Mouse (Mus musculus): ENCODE measurements at regions not wholly inside any gene's neighbourhood (a gene's known extent, or its start where the extent isn't known, plus 50 kb on each side); places are given as distances from the start of the nearest gene placed in this dataset.
"Not testable (repeated sequence)": the region's sequence is repeated elsewhere in the genome, so short reads cannot be mapped to it uniquely, and the experiment has no call there.

DNA sequence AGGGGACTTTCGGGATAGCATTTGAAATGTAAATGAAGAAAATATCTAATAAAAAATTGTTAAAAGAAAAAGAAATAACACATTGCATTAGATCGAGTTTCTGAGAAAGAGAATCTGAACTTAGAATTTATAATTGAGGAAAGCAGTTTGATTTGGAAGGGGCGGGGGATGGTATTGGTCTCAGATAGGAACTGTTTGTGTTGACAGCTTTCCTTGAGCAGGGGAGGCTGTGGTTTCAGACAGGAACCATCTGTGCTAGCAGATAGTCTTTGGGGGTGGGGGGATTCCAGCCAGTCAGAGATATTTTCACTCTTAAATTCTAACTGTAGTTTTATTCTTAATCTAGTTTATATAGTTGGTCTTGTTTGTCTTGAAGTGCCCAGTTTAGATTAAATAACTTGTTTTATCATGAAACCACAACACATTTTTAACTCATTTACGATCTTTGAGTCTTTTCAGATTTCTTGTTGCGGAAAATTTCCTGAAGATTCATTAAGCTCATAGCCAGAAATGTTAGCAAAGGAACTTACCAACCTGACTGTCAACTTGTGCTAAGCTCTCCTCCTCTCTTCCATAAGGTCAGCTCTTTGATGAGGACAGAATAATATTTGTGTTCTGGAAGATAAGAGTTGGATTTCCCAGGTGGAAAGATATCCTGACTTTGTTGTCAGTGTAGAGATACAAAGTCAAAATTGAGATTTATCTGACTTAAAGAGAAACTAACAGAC, 846.2 kb downstream of the Dad1 start:
- not testable (repeated sequence) for ATAC-seq (ENCODE audit: insufficient number of reproducible peaks, low FRiP score, low TSS enrichment, low read depth); H3K4me1 ChIP-seq; H3K27ac ChIP-seq (replicated peaks); H3K27me3 ChIP-seq; H3K4me3 ChIP-seq (replicated peaks); H3K9ac ChIP-seq; H3K4me2 ChIP-seq (replicated peaks); H3K9me3 ChIP-seq (replicated peaks); H3K36me3 ChIP-seq
- WGBS, result 74% methylated on average over 3 of the region's 5 CpGs

DNA sequence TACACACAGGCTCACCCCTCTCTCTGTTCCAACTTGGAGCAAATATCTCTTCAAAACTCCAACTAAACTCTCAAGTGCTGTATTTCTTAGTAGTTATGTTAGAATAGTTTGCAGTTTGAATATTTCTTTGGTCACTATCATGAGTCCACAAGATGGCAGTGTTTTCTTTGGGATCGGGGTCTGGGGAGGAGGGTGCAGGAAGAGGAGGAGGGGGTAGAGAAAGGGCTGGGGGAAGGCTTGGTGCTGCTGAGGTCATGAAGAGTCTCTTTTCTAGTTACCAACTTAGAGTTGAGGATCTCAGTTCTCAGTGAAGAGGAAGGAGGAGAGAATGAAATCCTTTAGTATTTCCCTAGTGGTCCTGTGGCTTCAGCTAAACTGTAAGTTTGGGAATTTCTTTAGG, 863.6 kb downstream of the Dad1 start:
- H3K27me3 ChIP-seq; ATAC-seq (ENCODE audit: insufficient number of reproducible peaks, low FRiP score, low TSS enrichment, low read depth); H3K4me1 ChIP-seq; H3K27ac ChIP-seq (replicated peaks); H3K4me3 ChIP-seq (replicated peaks); H3K9me3 ChIP-seq (replicated peaks); H3K36me3 ChIP-seq; H3K4me2 ChIP-seq (replicated peaks); H3K9ac ChIP-seq: not testable (repeated sequence)
- no CpG with 5 or more reads among the region's 1 CpGs for WGBS

DNA sequence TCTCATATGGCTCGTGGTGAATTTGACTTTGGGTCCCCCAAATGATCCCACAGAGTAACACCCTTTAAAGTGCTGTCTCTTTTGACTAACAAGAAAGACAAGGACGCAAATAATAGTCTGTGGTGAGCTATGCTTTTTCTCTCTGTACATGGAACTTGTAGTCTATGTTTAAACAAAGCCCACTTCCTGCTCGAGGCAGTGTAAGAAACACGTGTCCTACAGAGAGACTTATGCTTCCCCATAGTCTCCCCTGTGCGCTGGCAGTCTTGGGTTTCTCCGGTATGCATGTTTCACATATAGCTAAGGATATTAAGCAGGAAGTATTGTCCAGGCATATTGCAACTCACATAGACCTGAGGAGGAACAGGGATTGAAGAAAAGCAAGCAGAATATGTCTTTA, 879.0 kb upstream of the Olfr1507 start:
- ATAC-seq (ENCODE audit: insufficient number of reproducible peaks, low FRiP score, low TSS enrichment, low read depth); H3K9me3 ChIP-seq (replicated peaks); H3K9ac ChIP-seq; H3K27me3 ChIP-seq; H3K36me3 ChIP-seq; H3K27ac ChIP-seq (replicated peaks); H3K4me1 ChIP-seq; H3K4me3 ChIP-seq (replicated peaks); H3K4me2 ChIP-seq (replicated peaks): not testable (repeated sequence)
- WGBS, result 75% methylated on average over 5 of the region's 6 CpGs

DNA sequence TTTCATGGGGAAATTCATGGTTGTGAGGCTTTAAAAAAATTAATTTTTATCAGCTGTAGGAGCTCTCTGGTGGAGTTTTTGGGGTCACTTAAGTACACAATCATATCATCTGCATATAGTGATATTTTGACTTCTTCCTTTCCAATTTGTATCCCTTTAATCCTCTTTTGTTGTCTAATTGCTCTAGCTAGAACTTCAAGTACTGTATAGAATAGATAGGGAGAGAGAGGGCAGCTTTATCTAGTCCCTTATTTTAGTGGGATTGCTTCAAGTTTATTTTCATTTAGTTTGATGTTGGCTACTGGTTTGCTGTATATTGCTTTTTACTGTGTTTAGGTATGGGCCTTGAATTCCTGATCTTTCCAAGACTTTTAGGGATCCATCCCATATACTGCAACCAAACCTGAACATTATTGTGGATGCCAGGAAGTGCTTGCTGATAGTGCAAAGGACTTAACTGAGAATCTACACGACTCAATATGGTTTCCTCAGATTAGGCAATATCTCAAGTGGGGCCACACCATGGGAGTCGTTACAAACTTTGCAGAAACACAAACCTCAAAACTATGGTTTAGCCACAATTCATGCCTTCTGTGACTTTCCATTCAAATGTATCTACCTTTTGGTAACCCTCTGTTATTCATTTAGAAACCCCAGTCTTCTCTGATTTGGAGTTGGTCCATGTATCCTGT, 878.4 kb upstream of the Olfr1507 start:
- H3K36me3 ChIP-seq; H3K27ac ChIP-seq (replicated peaks); H3K4me3 ChIP-seq (replicated peaks); H3K27me3 ChIP-seq; H3K9me3 ChIP-seq (replicated peaks); ATAC-seq (ENCODE audit: insufficient number of reproducible peaks, low FRiP score, low TSS enrichment, low read depth); H3K9ac ChIP-seq; H3K4me2 ChIP-seq (replicated peaks); H3K4me1 ChIP-seq: not testable (repeated sequence)
- WGBS, result 60% methylated on average over 1 of the region's 2 CpGs

DNA sequence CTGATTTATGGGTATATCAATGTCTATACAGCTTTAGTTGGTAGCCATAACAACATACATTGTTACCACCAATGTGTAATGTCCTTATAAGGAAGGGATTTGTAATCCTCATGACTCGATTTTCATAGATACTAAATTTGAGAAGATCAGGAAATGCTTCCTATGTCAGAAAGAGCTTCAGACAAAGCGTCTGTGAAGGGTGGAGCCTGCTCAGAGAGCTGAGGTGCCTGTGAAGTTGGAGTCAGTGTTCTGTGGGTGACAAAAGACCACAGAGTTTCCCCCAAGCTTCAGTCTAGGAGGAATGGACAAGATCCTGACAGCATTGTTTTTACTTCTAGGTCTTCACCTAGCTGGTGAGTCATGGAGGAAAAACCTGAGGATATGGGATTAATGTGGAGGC, 874.2 kb upstream of the Olfr1507 start:
- Histone ChIP-seq H3K4me2 (replicated peaks) (no peak overlapping the region), H3K9ac (no peak overlapping the region), H3K36me3 (no peaks in the 10 kb centered on the region), H3K4me1 (no peaks in the 10 kb centered on the region), H3K27ac (replicated peaks) (no peak overlapping the region), H3K27me3 (no peaks in the 10 kb centered on the region), H3K4me3 (replicated peaks) (no peak overlapping the region), H3K9me3 (replicated peaks) (no peaks in the 10 kb centered on the region)
- whole genome bisulfite sequencing, result 58% methylated on average over 2 of the region's 2 CpGs
- ATAC-seq (ENCODE audit: insufficient number of reproducible peaks, low FRiP score, low TSS enrichment, low read depth), result no peak

DNA sequence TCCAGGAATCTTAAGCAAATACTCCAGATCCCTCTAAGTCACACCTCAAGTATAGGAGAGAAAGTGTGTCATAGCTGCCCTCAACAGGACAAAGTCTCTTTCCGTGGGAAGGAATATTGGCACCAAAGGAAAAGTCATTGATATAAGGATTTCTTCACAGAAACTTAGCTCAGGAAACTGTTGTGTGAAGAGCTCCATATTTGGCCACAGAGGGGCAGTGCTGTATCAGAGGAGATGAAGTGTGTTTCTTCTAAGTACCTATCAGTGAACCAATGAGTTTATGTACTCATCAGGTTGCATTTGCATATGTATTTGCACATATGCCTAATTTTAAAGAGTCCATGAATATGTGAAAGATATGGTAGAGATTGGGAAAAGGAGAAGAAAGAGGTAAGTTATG, 871.9 kb upstream of the Olfr1507 start:
- not testable (repeated sequence) for H3K27me3 ChIP-seq; ATAC-seq (ENCODE audit: insufficient number of reproducible peaks, low FRiP score, low TSS enrichment, low read depth); H3K9ac ChIP-seq; H3K36me3 ChIP-seq; H3K4me1 ChIP-seq; H3K4me3 ChIP-seq (replicated peaks); H3K9me3 ChIP-seq (replicated peaks); H3K27ac ChIP-seq (replicated peaks); H3K4me2 ChIP-seq (replicated peaks)
- 71% methylated on average over 1 of the region's 1 CpGs for WGBS

DNA sequence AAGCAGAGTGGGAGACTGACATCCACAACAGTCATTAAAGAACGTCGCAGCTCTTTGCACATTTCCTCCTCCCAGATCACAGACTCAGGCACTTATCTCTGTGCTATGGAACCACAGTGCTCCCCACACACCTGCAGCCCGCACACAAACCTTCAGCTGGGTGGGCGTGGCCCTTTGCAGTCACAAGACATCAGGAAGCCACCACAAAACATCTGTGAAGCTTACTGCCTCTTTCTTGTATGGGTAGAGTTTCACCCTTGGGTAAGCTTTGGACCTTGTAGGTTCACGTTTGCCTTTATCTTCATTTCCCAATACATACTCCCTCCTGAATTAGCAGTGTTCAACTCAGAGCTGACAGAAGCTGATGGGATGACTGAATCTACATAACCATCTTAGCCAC, 868.4 kb upstream of the Olfr1507 start:
- not testable (repeated sequence) for H3K27ac ChIP-seq (replicated peaks); H3K9me3 ChIP-seq (replicated peaks); H3K4me1 ChIP-seq; ATAC-seq (ENCODE audit: insufficient number of reproducible peaks, low FRiP score, low TSS enrichment, low read depth); H3K27me3 ChIP-seq; H3K4me3 ChIP-seq (replicated peaks); H3K9ac ChIP-seq; H3K4me2 ChIP-seq (replicated peaks); H3K36me3 ChIP-seq
- WGBS, result 68% methylated on average over 5 of the region's 5 CpGs

DNA sequence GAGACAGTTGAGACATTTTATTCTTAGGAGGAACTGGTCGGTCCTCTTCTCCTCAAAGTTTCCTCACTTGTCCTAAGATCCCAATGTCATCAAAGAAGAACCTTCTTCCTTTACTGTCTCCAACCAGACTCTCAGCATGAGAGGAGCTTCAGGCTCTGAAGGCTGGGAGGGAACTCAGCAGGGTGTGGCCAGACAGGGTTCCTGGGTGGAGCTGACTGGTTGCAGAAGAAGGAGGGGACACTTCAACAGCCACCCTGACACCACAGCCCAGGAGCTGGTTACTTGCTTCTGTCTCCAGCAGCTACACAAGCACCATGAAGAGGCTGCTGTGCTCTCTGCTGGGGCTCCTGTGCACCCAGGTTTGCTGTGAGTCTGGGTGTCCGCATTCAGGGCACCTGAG, 866.5 kb upstream of the Olfr1507 start:
- not testable (repeated sequence) for H3K36me3 ChIP-seq; H3K27me3 ChIP-seq; H3K4me2 ChIP-seq (replicated peaks); H3K9ac ChIP-seq; H3K4me1 ChIP-seq; H3K27ac ChIP-seq (replicated peaks); H3K9me3 ChIP-seq (replicated peaks); ATAC-seq (ENCODE audit: insufficient number of reproducible peaks, low FRiP score, low TSS enrichment, low read depth); H3K4me3 ChIP-seq (replicated peaks)
- WGBS, result 66% methylated on average over 2 of the region's 2 CpGs

DNA sequence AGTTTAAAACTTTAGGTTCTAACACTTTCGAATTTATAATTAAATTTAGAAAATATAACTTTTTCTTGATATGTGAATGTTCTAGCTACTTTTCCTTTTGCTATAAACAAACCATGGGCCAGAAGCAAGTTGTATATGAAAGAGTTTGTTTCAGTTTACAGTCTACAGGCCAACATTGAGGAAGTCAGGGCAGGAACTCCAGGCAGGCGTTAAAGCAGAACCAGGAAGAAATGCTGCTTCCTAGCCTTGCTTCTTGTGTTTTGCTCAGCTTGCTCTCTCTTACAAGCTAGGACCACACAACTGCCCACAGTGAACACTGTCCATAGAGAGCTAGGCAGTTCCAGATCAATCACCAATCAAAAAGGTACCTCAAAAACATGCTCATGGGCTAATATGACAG, 861.9 kb upstream of the Olfr1507 start:
- not testable (repeated sequence) for H3K9ac ChIP-seq; ATAC-seq (ENCODE audit: insufficient number of reproducible peaks, low FRiP score, low TSS enrichment, low read depth); H3K9me3 ChIP-seq (replicated peaks); H3K4me2 ChIP-seq (replicated peaks); H3K4me3 ChIP-seq (replicated peaks); H3K27ac ChIP-seq (replicated peaks); H3K27me3 ChIP-seq; H3K36me3 ChIP-seq; H3K4me1 ChIP-seq
- 100% methylated on average over 1 of the region's 2 CpGs for whole genome bisulfite sequencing

DNA sequence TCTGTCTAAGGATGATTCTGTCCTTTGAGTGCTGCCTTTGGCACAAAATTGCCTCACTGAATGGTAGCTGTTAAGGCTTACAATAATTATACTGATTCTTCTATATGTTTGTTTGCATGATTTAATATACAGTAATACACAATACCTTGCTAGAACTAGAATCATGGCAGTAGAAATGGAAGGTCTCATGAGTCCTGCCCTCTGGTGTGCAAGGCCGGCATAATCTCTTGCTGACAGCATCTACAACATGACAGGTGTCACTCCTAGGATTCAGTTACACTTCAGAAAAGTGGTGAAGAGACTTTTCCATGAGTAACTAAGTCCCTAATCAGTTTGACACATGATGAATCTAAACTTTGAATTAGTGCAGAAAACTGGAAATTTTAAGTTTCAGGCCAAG, 861.2 kb upstream of the Olfr1507 start:
- not testable (repeated sequence) for H3K4me2 ChIP-seq (replicated peaks); H3K27me3 ChIP-seq; H3K27ac ChIP-seq (replicated peaks); H3K36me3 ChIP-seq; H3K4me1 ChIP-seq; H3K4me3 ChIP-seq (replicated peaks); ATAC-seq (ENCODE audit: insufficient number of reproducible peaks, low FRiP score, low TSS enrichment, low read depth); H3K9ac ChIP-seq; H3K9me3 ChIP-seq (replicated peaks)
- 40% methylated on average over 1 of the region's 1 CpGs for WGBS

DNA sequence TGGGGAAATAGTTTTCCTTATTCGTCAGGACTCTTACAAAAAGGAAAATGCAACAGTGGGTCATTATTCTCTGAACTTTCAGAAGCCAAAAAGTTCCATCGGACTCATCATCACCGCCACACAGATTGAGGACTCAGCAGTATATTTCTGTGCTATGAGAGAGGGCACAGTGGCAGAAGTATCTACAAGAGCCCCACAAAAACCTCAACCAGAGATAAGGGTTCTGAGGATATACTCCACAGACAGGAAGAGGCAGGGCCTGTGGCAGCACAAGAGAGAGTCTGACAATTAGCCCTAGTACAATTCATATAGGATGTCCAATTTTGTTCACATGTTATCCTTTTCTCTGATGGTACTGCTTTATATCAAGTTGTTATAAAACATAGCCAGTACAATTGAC, 855.9 kb upstream of the Olfr1507 start:
- not testable (repeated sequence) for H3K9ac ChIP-seq; H3K27me3 ChIP-seq; H3K9me3 ChIP-seq (replicated peaks); H3K27ac ChIP-seq (replicated peaks); H3K4me3 ChIP-seq (replicated peaks); H3K4me1 ChIP-seq; H3K36me3 ChIP-seq; H3K4me2 ChIP-seq (replicated peaks); ATAC-seq (ENCODE audit: insufficient number of reproducible peaks, low FRiP score, low TSS enrichment, low read depth)
- WGBS, result 75% methylated on average over 3 of the region's 3 CpGs

DNA sequence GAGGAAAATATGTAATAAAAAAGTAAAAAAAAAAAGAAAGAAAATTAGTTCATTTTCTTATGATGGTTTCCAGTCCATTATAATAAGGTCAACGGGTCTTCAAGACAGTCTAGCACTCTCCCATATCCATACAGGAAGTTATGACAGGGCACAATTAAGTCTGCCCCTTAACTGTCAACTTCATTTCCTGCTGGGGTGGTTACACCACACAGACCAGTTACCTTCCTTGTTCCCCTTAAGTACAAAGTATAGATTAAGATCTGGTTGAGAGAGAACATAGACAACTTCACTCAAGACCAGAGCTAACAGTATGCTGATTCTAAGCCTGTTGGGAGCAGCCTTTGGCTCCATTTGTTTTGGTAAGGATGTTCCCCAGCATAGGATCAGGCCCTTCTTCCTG, 855.2 kb upstream of the Olfr1507 start:
- not testable (repeated sequence) for ATAC-seq (ENCODE audit: insufficient number of reproducible peaks, low FRiP score, low TSS enrichment, low read depth)

More for the DNA sequence above, 855.2 kb upstream of the Olfr1507 start:
- H3K4me2 ChIP-seq (replicated peaks); H3K9me3 ChIP-seq (replicated peaks); H3K4me1 ChIP-seq; H3K4me3 ChIP-seq (replicated peaks); H3K27me3 ChIP-seq; H3K36me3 ChIP-seq; H3K27ac ChIP-seq (replicated peaks); H3K9ac ChIP-seq: not testable (repeated sequence)
- WGBS, result 77% methylated on average over 1 of the region's 1 CpGs

Measured in embryonic facial prominence, embryonic 15.5 days (tissue).